Mouse (Mus musculus) heart, embryonic 16.5 days (tissue): Measurements from ENCODE around the gene Eif4e2. TPM values are rescaled to one million over a fixed set of nuclear protein-coding genes. Genes with fewer than 3 reads are reported as not detected.

ENCODE experiments used
- ATAC-seq: fragments of 200-750 bp; cut with Nextera tagmentation; replicated peaks from 2 replicates; pipeline ENCODE4 v1.8.0; 2017; ENCODE audit warnings: moderate number of reproducible peaks; ENCODE audit not compliant: insufficient read depth, low FRiP score; ENCODE audit errors: extremely low read depth
- H3K27ac ChIP-seq: fragments of 300-500 bp; sonication (generic); 2 replicates; pipeline ENCODE4 v1.5.1; 2014; ENCODE audit warnings: mild to moderate bottlenecking, low read length, control low read depth, moderate library complexity
- H3K27me3 ChIP-seq: fragments of 300-500 bp; sonication (generic); 2 replicates; pipeline ENCODE4 v1.6.1; 2014; ENCODE audit warnings: low read length, mixed read lengths; ENCODE audit not compliant: control insufficient read depth, insufficient read depth
- H3K36me3 ChIP-seq: fragments of 300-500 bp; sonication (generic); 2 replicates; pipeline ENCODE4 v1.6.1; 2014; ENCODE audit not compliant: control insufficient read depth, insufficient read depth
- H3K4me1 ChIP-seq: fragments of 300-500 bp; sonication (generic); 2 replicates; pipeline ENCODE4 v1.6.1; 2014; ENCODE audit warnings: low read length, mixed read lengths; ENCODE audit not compliant: control insufficient read depth, insufficient read depth
- H3K4me2 ChIP-seq: fragments of 300-500 bp; sonication (generic); 2 replicates; pipeline ENCODE4 v1.6.1; 2014; ENCODE audit warnings: low read depth, mild to moderate bottlenecking, control low read depth, low read length
- H3K4me3 ChIP-seq: fragments of 300-500 bp; sonication (generic); 2 replicates; pipeline ENCODE4 v1.5.1; 2014; ENCODE audit warnings: mild to moderate bottlenecking, control low read depth, low read length
- H3K9ac ChIP-seq: fragments of 300-500 bp; sonication (generic); 2 replicates; pipeline ENCODE4 v1.6.1; 2014; ENCODE audit warnings: low read length, control low read depth
- H3K9me3 ChIP-seq: fragments of 300-500 bp; sonication (generic); replicated peaks from 2 replicates; pipeline ENCODE4 v1.6.1; 2016; ENCODE audit warnings: low read length; ENCODE audit not compliant: control insufficient read depth
- WGBS: fragments of 180-500 bp; shearing (Covaris S2); extraction: QIAGEN DNeasy Blood & Tissue Kit; methylation state at CpG from one replicate; pipeline ENCODE4 v1.1.7; 2014; 5-methylcytosine and 5-hydroxymethylcytosine counted together
- polyA plus RNA-seq: library from polyadenylated mRNA; unstranded; fragments of >200 nt; fragmentation: Nextera tagmentation; extraction: Ambion mirVana; gene quantifications from 2 replicates; pipeline ENCODE4 v1.2.1, GENCODE M21; 2015

Gene Eif4e2
- polyA plus RNA-seq, 1 experiment from 2014 or later, result 100 TPM

DNA sequence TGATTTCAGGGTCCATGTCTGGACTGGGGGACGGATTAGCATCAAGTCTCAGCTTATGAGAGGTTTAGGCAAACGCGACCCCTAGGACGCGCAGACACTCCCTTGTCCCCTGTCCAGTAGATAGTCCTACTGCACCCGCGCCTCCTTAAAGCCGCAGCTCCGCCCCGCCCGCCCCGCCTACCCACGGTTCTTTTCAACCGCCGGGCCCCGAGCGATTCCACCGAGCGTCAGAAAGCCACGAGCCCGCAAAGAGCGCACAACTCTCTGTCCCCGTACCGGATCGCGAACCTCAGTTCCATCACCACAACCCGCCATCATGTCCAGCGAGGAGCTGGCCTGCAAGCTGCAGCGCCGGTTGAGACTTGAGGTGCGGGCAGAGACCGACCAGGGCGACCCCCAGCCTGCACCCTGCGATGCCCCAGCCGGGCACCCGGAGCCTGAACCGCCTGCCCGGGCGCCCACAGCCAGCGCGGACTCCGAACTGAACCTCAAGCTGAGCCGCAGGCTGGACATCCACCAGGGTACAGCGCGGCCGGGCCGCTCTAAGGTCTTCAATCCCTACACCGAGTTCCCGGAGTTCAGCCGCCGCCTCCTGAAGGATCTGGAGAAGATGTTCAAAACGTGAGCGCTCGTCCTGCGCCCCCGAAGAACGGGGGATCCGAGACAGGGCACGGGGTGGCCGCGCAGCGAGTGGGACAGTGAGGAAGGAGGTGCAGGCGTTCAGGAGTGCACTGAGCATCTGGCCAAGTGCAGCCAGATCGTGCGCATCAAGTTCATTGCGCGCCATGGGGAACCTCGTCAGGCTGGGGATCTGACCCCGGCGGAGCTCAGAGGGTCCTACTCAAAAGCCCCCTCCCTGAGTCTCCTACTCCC, 50.7 kb downstream of the Eif4e2 start, which contains the start of gene Efhd1:
Gene Efhd1, plus strand, starts transcription at position 230 of the 873 bp plus-strand sequence.
- H3K36me3 ChIP-seq, result no peaks in the 10 kb centered on the region
- peak within 1 kb of the TSS; percentile 78 for H3K4me2 ChIP-seq
- H3K9me3 ChIP-seq, result no peaks in the 10 kb centered on the region
- H3K9ac ChIP-seq, result peak within 1 kb of the TSS; percentile 27; the same call in 1 of the 2 replicates
- peaks cover 63% of the 10 kb centered on the region for H3K27me3 ChIP-seq
- no peak within 1 kb of the TSS for H3K27ac ChIP-seq
- no peak for ATAC-seq
- WGBS, result under 1% methylated on average over 70 of the region's 70 CpGs
- peak within 1 kb of the TSS; percentile 53 for H3K4me3 ChIP-seq
- peaks cover 11% of the 10 kb centered on the region for H3K4me1 ChIP-seq

DNA sequence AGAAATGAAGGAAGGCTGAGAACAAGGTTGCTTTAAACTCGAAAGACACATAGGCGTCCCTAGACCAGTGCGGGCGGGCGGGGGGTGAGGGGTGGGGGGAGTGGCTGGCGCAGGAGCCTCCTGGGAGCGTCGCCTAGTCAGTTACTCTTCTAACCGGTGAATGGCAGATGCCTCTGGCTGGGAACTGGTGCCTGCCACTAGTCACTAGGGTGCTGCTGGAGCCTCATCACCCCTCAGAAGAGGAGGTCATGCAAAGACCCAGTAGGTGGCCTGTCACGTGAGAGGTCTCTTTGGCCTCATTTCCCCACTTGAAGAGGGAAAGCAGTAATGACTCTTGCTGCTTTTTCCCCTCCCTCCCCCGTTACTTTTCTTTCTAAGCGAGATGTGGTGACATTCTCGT, 51.5 kb downstream of the Eif4e2 start:
- H3K9me3 ChIP-seq, result no peaks in the 10 kb centered on the region
- H3K4me3 ChIP-seq, result peak overlapping the region; percentile 53
- H3K36me3 ChIP-seq, result no peaks in the 10 kb centered on the region
- H3K9ac ChIP-seq, result no peak overlapping the region
- H3K27ac ChIP-seq, result no peak overlapping the region
- H3K4me2 ChIP-seq, result peak overlapping the region; percentile 78
- WGBS, result 2% methylated on average over 10 of the region's 13 CpGs
- no peak for ATAC-seq
- peaks cover 12% of the 10 kb centered on the region for H3K4me1 ChIP-seq
- H3K27me3 ChIP-seq, result peaks cover 60% of the 10 kb centered on the region

DNA sequence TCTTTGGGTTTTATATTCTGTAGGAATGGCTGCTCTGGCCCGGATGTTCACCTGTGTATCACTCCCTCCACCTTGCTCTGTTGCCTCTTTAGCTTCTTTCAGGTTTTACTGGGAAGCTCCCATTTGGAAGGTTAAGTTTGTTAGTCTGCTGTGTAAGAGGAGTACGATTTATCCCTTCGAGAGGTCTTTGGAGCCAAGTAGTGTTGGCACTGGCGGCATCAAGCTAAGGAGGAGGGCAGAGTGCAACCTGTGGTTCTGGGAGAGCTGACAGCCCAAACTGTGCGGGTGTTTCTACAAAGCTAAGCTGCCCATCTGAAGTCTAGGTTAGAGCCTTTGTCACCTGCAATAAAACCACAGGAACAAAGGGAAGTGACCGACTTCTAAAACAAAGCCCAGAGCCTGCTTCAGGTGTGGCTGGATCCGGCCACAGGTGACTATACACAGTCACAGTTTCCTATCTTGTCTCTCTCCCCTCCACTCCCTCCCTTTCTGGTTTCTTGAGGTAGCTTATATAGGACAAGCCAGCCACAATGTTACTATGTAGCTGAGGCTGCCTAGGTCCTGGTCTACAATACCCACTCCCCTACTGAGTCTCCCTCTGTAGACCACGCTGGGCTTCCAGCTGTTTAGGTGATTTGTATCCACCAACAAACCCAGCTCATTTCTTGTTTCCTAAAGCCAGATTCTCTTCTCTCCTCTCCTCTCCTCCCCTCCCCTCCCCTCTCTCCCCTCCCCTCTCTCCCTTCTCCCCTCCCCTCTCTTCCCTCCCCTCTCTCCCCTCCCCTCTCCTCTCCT, 52.8 kb downstream of the Eif4e2 start:
- no peaks in the 10 kb centered on the region for H3K36me3 ChIP-seq
- H3K27me3 ChIP-seq, result peaks cover 58% of the 10 kb centered on the region
- H3K9me3 ChIP-seq, result no peaks in the 10 kb centered on the region
- no peak for ATAC-seq
- H3K4me3 ChIP-seq, result no peak overlapping the region
- H3K4me1 ChIP-seq, result peaks cover 24% of the 10 kb centered on the region
- WGBS, result 37% methylated on average over 8 of the region's 8 CpGs
- H3K27ac ChIP-seq, result no peak overlapping the region
- no peak overlapping the region for H3K9ac ChIP-seq
- H3K4me2 ChIP-seq, result no peak overlapping the region

DNA sequence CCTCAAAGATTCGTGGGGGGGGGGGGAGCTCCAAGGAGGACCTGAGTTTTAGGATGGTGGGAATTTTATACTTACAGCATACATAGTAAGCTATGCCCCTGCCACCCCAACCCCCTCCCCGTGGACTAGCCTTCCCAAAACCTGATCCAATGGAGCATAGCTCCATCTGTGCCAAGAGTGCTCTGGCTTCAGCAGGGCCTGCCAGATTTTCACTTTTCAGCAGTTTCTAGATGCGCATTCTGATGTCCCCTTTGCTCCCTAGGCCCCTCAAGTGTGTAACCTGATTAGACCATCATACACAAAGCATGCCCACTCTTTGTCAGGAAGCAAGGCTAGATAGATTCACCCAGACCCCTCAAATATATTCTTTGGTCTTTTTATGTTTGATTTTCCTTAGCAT, 56.5 kb downstream of the Eif4e2 start:
- Histone ChIP-seq H3K9ac (no peak overlapping the region; the same call in 1 of the 2 replicates), H3K4me1 (peaks cover 31% of the 10 kb centered on the region), H3K27ac (peak overlapping the region; percentile 48; the same call in 1 of the 2 replicates), H3K9me3 (no peaks in the 10 kb centered on the region), H3K4me2 (no peak overlapping the region), H3K36me3 (no peaks in the 10 kb centered on the region), H3K27me3 (peaks cover 31% of the 10 kb centered on the region), H3K4me3 (no peak overlapping the region)
- ATAC-seq, result no peak
- WGBS, result 48% methylated on average over 3 of the region's 3 CpGs

DNA sequence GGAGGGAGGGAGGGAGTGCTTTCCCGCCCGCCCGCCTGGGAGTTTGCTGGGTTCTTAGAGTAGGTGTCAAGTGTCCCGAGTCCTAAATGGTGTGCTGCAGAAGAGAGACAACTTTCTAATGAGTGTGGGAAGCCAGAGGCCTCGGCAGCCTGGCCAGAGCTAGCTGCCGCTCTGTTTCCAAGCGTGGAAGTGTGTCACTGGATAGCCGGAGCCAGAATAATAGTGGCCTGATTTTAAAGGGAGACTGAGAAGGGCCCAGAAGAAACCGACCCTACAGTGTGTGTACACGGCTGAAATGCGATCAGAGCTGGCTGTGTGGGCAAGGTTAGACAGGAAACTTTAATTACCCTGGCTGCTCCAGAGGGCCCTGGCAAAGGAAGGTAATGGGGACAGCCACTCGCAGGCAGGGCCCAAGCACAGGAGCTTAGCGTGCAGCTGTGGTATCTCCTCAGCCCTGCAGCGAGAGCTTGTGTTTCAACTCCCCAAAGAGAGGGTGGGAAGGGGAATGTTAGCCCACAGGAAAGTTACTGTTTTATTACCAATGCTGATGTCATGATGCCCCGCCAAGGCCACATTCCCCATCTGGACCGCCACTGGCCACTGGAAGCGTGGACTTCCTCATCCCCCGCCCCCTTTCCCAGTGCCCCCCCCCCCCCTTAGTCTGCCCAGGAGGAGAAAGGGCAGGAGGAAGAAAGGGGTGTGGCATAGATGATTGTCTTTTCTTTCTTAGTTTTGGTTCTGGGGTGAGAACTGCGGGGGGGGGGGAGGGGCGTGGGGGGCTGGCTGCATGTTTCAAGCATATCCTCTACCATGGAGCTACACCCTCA, 57.1 kb downstream of the Eif4e2 start:
- Histone ChIP-seq H3K9me3 (no peaks in the 10 kb centered on the region), H3K36me3 (no peaks in the 10 kb centered on the region), H3K4me2 (peak overlapping the region; percentile 22; the same call in 1 of the 2 replicates), H3K4me1 (peaks cover 26% of the 10 kb centered on the region), H3K27ac (peak overlapping the region; percentile 48), H3K9ac (no peak overlapping the region; the same call in 1 of the 2 replicates), H3K4me3 (no peak overlapping the region), H3K27me3 (peaks cover 24% of the 10 kb centered on the region)
- WGBS, result 21% methylated on average over 18 of the region's 20 CpGs
- no peak for ATAC-seq

DNA sequence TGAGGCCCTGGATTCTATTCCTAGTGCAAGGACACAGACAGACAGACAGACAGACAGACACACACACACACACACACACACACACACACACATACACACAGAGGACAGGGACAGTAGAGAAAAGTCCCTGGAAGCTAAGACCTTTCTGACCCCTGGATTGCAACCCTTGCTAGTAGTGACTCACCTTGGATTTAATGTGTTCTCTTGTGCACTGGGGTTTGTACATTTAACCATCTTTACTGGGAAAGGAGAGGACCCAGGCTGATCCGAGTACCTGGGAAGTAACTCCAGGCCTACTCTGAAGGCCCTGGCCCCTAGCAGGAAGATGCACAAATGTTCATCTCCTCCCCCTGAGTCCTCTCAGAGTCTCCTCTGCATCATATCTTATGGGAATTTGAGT, 57.9 kb downstream of the Eif4e2 start:
- Histone ChIP-seq H3K4me1 (peaks cover 25% of the 10 kb centered on the region), H3K9ac (no peak overlapping the region), H3K4me2 (no peak overlapping the region), H3K9me3 (no peaks in the 10 kb centered on the region), H3K27ac (no peak overlapping the region), H3K4me3 (no peak overlapping the region), H3K27me3 (peaks cover 17% of the 10 kb centered on the region), H3K36me3 (no peaks in the 10 kb centered on the region)
- no peak for ATAC-seq
- WGBS, result 83% methylated on average over 1 of the region's 1 CpGs

DNA sequence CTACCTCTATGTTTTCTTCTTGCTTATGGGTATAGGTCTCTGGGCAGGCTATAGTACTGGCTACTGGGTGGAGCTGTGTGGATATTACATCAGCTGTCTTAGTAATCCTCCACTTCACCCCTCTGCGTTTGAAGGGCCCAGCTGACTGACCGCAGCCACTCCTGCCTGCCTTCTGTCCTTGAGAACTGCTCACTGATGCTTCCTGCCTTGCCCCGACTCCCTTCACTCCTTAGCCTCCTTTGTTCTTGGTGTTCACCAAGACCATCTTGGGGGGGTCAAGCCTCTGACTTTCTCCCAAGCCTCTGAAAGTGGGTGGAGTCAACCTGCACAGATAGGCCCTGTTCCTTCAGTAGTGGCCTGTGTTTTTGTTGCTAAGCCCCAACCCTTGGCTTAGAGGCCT, 58.7 kb downstream of the Eif4e2 start:
- H3K4me2 ChIP-seq, result no peak overlapping the region
- WGBS, result 59% methylated on average over 3 of the region's 3 CpGs
- ATAC-seq, result no peak
- no peaks in the 10 kb centered on the region for H3K36me3 ChIP-seq
- H3K27ac ChIP-seq, result no peak overlapping the region
- H3K9me3 ChIP-seq, result no peaks in the 10 kb centered on the region
- H3K4me3 ChIP-seq, result no peak overlapping the region
- H3K27me3 ChIP-seq, result peaks cover 12% of the 10 kb centered on the region
- peaks cover 25% of the 10 kb centered on the region for H3K4me1 ChIP-seq
- no peak overlapping the region for H3K9ac ChIP-seq

DNA sequence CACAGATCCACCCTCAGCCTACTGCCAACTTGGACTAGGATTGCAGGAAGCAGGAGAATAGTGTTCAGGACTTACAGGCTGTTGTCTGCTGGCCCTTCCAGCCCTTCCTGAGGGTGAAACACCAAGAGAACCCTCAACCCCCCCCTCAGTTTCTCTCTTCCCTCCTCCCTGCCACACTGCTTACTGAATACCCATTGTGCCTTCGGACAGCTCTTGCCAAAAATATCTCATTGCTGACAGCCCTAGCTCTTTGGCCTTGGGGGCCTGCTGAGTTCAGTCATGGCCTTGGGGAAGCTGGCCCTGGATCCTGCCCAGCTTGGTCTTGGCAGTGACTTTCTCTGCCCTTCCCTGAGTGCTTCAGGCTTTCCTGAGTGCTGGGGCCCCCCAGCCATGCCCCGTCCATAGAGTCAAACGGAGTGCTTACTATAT, 59.8 kb downstream of the Eif4e2 start:
- 32% methylated on average over 3 of the region's 3 CpGs for WGBS
- no peak overlapping the region for H3K9ac ChIP-seq
- peaks cover 4% of the 10 kb centered on the region; the same call in 1 of the 2 replicates for H3K27me3 ChIP-seq
- peak overlapping the region; percentile 49 for H3K27ac ChIP-seq
- no peak overlapping the region for H3K4me2 ChIP-seq
- H3K36me3 ChIP-seq, result no peaks in the 10 kb centered on the region
- ATAC-seq, result no peak
- H3K4me1 ChIP-seq, result peaks cover 25% of the 10 kb centered on the region
- H3K4me3 ChIP-seq, result no peak overlapping the region
- no peaks in the 10 kb centered on the region for H3K9me3 ChIP-seq
